Mouse (Mus musculus) megakaryocyte, embryonic 14.5 days (primary cell): ENCODE results near the gene Id2. TPM values are rescaled to one million over a fixed set of nuclear protein-coding genes. Genes with fewer than 3 reads are reported as not detected.
A peak's percentile ranks its signal among the peaks of the same experiment; 100 is the strongest.

Experiments
- H3K27me3 ChIP-seq: replicated peaks from 2 replicates; pipeline ENCODE3; 2012; ENCODE audit warnings: inconsistent platforms
- H3K36me3 ChIP-seq: replicated peaks from 2 replicates; pipeline ENCODE3; 2012; ENCODE audit warnings: low read length, inconsistent platforms, mixed read lengths
- H3K4me1 ChIP-seq: 2 replicates; pipeline ENCODE4 v1.6.1; 2012; ENCODE audit warnings: inconsistent platforms
- H3K4me3 ChIP-seq: replicated peaks from 2 replicates; pipeline ENCODE3; 2012; ENCODE audit warnings: moderate library complexity, mild to moderate bottlenecking, inconsistent platforms
- H3K9me3 ChIP-seq: 2 replicates; pipeline ENCODE4 v1.6.1; 2012; ENCODE audit warnings: inconsistent platforms
- FLI1 ChIP-seq: IDR thresholded peaks from 2 replicates; pipeline ENCODE4 v1.6.1; 2012; ENCODE audit warnings: low read length, inconsistent platforms, mixed read lengths
- GATA1 ChIP-seq: IDR thresholded peaks from 3 replicates; pipeline ENCODE4 v1.6.1; 2012; ENCODE audit warnings: mixed read lengths, low read length, inconsistent platforms, borderline replicate concordance
- polyA plus RNA-seq: library from polyadenylated mRNA; stranded (reverse); fragments of >175 nt; gene quantifications from 2 replicates; pipeline ENCODE4 v1.2.3, GENCODE M21; 2012; ENCODE audit warnings: low replicate concordance; ENCODE audit not compliant: insufficient read depth

Gene Id2
- polyA plus RNA-seq, 1 experiment: 8.1 TPM

DNA sequence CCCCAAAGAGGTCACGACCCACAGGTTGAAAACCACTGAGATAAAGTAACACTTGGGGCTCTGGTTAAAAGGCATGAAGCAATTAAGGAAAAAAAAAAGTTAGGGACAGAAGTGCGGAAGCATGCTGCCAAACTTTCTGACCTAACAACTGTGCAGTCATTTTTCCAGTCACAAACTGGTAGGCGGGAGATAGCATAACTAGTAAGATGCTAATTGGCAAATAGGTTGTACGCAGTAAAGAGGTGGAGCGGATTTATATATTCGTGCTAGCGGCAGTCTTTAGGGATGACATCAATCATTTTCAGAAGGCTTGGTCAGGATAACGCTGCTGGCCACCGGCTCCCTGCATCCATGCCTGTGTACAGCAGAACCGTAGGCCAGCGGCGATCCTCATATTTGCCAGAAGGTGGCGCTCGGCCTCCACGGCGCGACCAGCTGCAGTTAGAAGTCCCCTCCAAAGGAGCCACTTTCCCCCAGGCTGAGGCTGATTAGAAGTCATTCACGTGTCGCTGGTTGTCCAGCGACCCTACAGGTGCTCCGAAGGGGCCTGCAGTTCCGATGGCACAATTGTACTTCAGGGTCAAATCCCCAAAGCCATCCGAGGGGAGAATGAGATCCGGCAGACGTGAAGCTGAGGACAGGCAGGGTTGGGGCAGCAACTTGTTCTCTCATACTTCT is 4.8 kb downstream of the Id2 start:
- no peak for TF ChIP-seq GATA1
- H3K4me3 ChIP-seq: peak overlapping the region; percentile 86
- H3K27me3 ChIP-seq: peaks cover 17% of the 10 kb centered on the region
- no peaks in the 10 kb centered on the region for H3K9me3 ChIP-seq
- H3K4me1 ChIP-seq: peaks cover 59% of the 10 kb centered on the region
- H3K36me3 ChIP-seq: peaks cover 8% of the 10 kb centered on the region

DNA sequence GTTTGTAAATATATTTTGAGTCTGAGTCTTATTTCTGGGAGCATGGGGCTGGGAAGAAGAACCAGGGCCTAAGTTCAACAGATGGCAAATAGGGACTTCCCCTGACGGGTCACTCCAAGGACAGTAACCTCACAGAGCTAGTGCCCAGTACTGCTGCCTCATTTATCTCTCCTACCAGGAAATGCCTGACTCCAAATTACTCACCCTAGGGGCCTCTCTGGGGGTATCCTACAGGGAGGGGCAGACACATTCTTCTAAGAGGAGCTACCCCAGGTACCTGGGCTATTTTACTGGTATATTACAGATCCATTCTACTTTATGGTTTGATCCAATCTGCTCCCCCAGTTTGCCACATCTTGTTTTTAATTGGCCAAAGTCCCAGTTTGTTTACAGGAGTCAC is 7.5 kb downstream of the Id2 start:
- TF ChIP-seq FLI1 (no peak), GATA1 (no peak)
- Histone ChIP-seq H3K9me3 (peaks cover 4% of the 10 kb centered on the region), H3K4me3 (no peak overlapping the region), H3K4me1 (peaks cover 42% of the 10 kb centered on the region), H3K27me3 (peaks cover 15% of the 10 kb centered on the region), H3K36me3 (peaks cover 8% of the 10 kb centered on the region)

DNA sequence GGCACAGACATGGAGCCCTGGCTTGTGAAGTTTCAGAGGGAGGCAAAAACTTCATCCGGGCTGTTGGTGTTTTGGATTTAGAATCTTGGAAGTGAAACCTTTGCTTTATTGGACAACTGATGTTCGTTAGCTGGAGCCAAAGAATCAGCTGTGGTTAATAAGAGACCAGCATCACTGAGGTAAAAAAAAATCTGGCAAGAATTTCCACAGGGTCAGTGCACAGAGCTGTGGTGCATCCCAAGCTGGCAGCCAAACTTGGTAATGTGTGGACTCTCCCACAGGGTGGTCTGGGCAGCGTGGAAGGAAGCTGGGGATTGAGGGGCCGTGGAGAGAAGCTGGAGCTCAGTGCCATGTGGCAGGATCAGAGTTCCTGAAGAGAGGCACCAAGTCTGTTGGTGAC is 10.0 kb downstream of the Id2 start:
- H3K36me3 ChIP-seq: no peaks in the 10 kb centered on the region
- TF ChIP-seq FLI1 (no peak), GATA1 (no peak)
- H3K4me3 ChIP-seq: no peak overlapping the region
- H3K4me1 ChIP-seq: peaks cover 27% of the 10 kb centered on the region
- peaks cover 4% of the 10 kb centered on the region for H3K9me3 ChIP-seq
- H3K27me3 ChIP-seq: peaks cover 16% of the 10 kb centered on the region

DNA sequence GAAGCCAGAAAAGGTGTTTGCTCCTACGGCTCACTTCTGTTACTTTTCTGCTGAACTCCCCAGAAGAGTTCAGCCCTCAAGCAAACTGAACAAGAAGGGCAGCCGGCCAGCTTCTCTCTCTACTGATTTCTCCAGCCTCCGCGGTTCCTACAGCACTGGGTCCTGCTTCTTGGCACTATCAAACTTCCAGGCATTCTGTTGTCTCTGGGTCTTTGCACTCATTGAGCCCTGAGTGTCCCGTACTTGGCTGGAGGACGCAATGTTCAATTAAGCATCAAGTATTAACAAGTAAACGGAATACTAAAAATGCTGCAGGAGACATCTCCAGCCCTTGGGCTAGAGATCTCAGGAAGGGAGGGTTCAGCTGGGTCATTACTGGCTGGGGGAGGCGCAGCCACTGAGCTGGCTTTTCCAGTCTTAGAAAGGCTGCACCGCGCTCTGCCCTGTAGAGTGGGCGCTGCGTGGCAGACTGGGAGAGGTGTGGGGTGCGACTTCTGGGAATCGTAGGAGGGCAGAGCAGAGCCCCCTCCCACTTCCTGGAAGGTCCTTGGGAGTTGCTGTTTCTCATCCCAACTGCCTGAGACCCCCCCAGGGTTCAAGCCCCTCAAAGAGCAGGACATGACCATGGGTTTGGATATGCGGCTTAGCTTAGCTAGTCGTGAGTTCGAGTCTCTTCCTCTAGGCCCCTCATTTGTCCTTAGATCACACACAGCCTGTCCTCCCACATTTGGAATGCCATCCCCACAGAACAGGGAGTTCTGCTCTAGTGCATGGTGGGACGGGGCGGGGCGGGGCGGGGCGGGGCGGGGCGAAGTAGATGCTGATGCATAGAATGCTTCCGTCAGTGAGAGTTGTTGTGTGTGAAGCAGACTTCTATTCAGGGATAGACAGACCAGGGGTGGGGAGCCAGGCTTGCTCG is 13.4 kb downstream of the Id2 start:
- Histone ChIP-seq H3K9me3 (peaks cover 4% of the 10 kb centered on the region), H3K27me3 (peaks cover 30% of the 10 kb centered on the region), H3K4me3 (no peak overlapping the region), H3K4me1 (peaks cover 11% of the 10 kb centered on the region), H3K36me3 (no peaks in the 10 kb centered on the region)
- TF ChIP-seq FLI1 (no peak), GATA1 (no peak)

DNA sequence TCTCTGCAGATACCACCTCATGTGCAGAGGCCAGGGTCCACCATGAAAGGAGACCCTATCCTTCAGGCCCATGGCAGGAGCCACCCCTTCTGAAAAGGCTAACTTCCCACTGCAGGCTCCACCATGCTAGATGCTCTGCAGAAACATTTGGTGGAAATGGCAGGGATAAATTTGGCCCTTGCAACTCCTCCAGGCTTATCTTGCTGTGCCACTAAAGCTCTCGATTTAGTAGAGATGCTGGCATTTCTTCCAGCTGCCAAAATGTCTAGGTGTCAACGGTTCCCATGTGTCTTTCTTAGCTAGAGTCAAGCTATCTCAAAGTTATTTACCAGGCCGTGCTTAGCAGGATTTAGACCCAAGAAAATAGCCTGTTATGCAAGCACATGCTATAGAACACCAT is 22.6 kb downstream of the Id2 start:
- TF ChIP-seq GATA1 (no peak), FLI1 (no peak)
- peaks cover 6% of the 10 kb centered on the region for H3K27me3 ChIP-seq
- peaks cover 17% of the 10 kb centered on the region for H3K9me3 ChIP-seq
- H3K36me3 ChIP-seq: no peaks in the 10 kb centered on the region
- peaks cover 8% of the 10 kb centered on the region for H3K4me1 ChIP-seq
- no peak overlapping the region for H3K4me3 ChIP-seq

DNA sequence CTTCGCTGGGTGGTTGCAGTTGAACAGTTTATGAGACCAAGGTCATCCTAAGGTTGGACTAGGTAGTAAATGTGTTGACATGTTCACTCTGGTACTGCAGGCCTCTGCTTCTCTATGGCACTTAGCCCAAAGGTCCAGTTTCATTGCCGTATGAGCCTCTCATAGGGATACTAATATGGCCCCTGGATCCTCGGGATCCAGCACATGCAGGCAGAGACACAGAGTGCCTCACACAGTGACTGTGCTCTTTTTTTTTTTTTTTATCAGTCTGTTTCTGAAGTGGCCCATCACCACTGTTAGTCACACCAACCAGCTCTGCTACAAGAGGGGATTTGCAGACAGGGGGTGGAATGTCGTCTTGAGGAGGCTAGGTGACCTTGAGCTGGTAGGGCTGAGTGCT is 23.6 kb downstream of the Id2 start:
- TF ChIP-seq GATA1: no peak
- no peak for TF ChIP-seq FLI1
- peaks cover 8% of the 10 kb centered on the region for H3K4me1 ChIP-seq
- no peaks in the 10 kb centered on the region for H3K36me3 ChIP-seq
- H3K27me3 ChIP-seq: peaks cover 6% of the 10 kb centered on the region
- peaks cover 17% of the 10 kb centered on the region for H3K9me3 ChIP-seq
- no peak overlapping the region for H3K4me3 ChIP-seq

DNA sequence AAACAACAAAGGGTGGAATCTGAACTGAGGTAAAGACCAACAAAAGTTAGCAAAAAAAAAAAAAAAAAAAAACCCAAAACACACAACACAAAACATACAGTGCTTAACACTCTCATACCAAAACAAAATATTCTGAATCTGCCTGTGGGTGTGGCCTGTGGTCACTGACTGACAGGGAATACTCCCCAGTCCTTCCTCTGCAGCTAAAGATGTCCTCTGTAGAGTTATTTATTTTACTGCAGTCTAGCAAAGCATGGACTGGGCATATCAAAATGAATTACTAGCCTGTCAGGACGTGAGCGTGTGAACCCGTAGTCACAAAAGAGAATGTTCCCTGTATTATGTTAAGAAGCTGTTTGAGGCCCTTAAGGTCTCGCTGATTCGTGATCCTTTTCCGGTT is 34.7 kb downstream of the Id2 start:
- TF ChIP-seq FLI1 (no peak), GATA1 (no peak)
- Histone ChIP-seq H3K4me1 (peaks cover 8% of the 10 kb centered on the region), H3K4me3 (no peak overlapping the region), H3K27me3 (no peaks in the 10 kb centered on the region), H3K36me3 (peaks cover 35% of the 10 kb centered on the region), H3K9me3 (no peaks in the 10 kb centered on the region)

DNA sequence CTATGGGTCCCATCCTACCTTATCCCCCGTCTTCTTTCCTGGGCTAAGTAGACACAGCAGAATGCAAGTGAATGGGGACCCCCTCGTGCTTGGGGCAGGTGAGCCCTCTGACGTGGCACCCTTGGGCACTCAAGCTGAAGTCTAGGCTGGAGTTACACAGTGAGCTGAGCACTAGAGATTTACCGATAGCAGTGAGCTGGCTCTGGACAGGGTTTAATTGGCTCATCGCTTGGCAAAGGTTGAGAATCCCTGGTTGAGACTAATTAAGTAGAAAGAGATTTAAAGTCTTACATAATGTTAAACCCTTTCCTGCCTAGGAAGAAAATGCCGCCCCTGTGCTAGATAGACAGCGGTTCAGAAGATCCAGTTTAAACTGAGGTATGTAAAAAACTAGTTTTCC is 36.0 kb downstream of the Id2 start:
- no peak overlapping the region for H3K4me3 ChIP-seq
- H3K4me1 ChIP-seq: peaks cover 8% of the 10 kb centered on the region
- H3K36me3 ChIP-seq: peaks cover 49% of the 10 kb centered on the region
- TF ChIP-seq GATA1: no peak
- no peak for TF ChIP-seq FLI1
- H3K27me3 ChIP-seq: no peaks in the 10 kb centered on the region
- no peaks in the 10 kb centered on the region for H3K9me3 ChIP-seq

DNA sequence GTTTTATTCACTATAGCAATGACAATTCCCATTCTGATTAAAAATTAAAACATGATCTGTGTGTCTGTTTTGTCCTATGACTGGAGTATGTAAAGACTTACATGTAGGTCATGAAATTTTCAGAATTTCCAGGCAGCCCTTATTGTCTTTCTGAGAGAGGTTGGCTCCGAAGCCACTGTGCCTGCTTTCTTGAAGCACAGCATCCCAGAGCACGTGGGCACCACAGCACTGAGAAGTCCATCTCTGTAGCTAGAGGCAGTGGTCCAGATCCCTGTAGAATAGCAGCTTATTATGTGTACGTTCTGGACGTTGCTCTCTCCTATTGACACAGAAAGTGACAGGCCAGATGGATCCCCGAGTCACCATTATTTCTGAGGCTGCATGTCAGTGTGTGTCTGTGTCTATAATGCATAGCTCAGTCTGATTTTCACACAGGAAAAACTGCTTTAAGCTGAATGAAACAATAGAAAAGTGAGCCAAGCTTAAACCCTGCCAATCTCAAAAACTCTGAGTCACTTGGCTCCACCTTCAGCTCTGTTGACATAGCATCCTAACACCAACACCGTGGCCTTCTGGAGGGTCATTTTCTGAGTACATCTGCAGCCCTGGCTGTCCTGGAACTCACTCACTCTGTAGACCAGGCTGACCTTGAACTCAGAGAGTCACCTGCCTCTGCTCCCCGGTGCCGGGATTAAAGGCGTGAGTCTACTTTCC is 37.3 kb downstream of the Id2 start:
- Histone ChIP-seq H3K4me1 (peaks cover 8% of the 10 kb centered on the region), H3K36me3 (peaks cover 59% of the 10 kb centered on the region), H3K4me3 (no peak overlapping the region), H3K27me3 (no peaks in the 10 kb centered on the region), H3K9me3 (no peaks in the 10 kb centered on the region)
- TF ChIP-seq FLI1 (no peak), GATA1 (no peak)
